Mouse (Mus musculus): ENCODE data around the gene Dock7. TPM values are rescaled to one million over a fixed set of nuclear protein-coding genes. Genes with fewer than 3 reads are reported as not detected.
"Not testable (repeated sequence)": the region's sequence is repeated elsewhere in the genome, so short reads cannot be mapped to it uniquely, and the experiment has no call there.

Gene Dock7
- polyA plus RNA-seq, 1 experiment = 42.5 TPM

GRCm38 (mm10) chr4:98978693-98979092, 142.0 kb downstream of the Dock7 start:
- no peak for TF ChIP-seq CTCF (IDR thresholded peaks at IDR 0.05; ENCODE audit: low read depth, low read length)
- TF ChIP-seq POLR2A (IDR thresholded peaks at IDR 0.05; ENCODE audit: borderline replicate concordance, low read depth, low read length) = no peak
- no peaks in the 10 kb centered on the region for H3K4me1 ChIP-seq (ENCODE audit: control insufficient read depth, insufficient read depth, low read length)
- no peak overlapping the region; the same call in 1 of the 2 replicates for H3K27ac ChIP-seq (ENCODE audit: insufficient read depth, low read depth, low read length)
- H3K4me3 ChIP-seq (ENCODE audit: insufficient read depth, low read length) = no peak overlapping the region

- H3K27ac ChIP-seq (ENCODE audit: insufficient read depth, low read depth, low read length); H3K4me3 ChIP-seq (ENCODE audit: insufficient read depth, low read length); H3K4me1 ChIP-seq (ENCODE audit: control insufficient read depth, insufficient read depth, low read length): not testable (repeated sequence)
Measured at GRCm38 (mm10) chr4:98978288-98978687, 142.4 kb downstream of the Dock7 start.

- Histone ChIP-seq H3K4me1 (ENCODE audit: control insufficient read depth, insufficient read depth, low read length) (no peaks in the 10 kb centered on the region), H3K4me3 (ENCODE audit: insufficient read depth, low read length) (no peak overlapping the region), H3K27ac (ENCODE audit: insufficient read depth, low read depth, low read length) (no peak overlapping the region)
- TF ChIP-seq CTCF (IDR thresholded peaks at IDR 0.05; ENCODE audit: low read depth, low read length) = no peak
- no peak for TF ChIP-seq POLR2A (IDR thresholded peaks at IDR 0.05; ENCODE audit: borderline replicate concordance, low read depth, low read length)
Measured at GRCm38 (mm10) chr4:98975741-98976140, 145.0 kb downstream of the Dock7 start.

GRCm38 (mm10) chr4:98969946-98970345, 150.8 kb downstream of the Dock7 start:
- TF ChIP-seq CTCF (IDR thresholded peaks at IDR 0.05; ENCODE audit: low read depth, low read length) (no peak), POLR2A (IDR thresholded peaks at IDR 0.05; ENCODE audit: borderline replicate concordance, low read depth, low read length) (no peak)
- Histone ChIP-seq H3K27ac (ENCODE audit: insufficient read depth, low read depth, low read length) (no peak overlapping the region), H3K4me3 (ENCODE audit: insufficient read depth, low read length) (no peak overlapping the region), H3K4me1 (ENCODE audit: control insufficient read depth, insufficient read depth, low read length) (peaks cover 4% of the 10 kb centered on the region)

GRCm38 (mm10) chr4:98960243-98960642, 160.5 kb downstream of the Dock7 start:
- no peak for TF ChIP-seq CTCF (IDR thresholded peaks at IDR 0.05; ENCODE audit: low read depth, low read length)
- TF ChIP-seq POLR2A (IDR thresholded peaks at IDR 0.05; ENCODE audit: borderline replicate concordance, low read depth, low read length) = no peak
- H3K4me1 ChIP-seq (ENCODE audit: control insufficient read depth, insufficient read depth, low read length) = peaks cover 2% of the 10 kb centered on the region
- no peak overlapping the region for H3K27ac ChIP-seq (ENCODE audit: insufficient read depth, low read depth, low read length)

GRCm38 (mm10) chr4:98955986-98956385, 164.7 kb downstream of the Dock7 start:
- TF ChIP-seq CTCF (IDR thresholded peaks at IDR 0.05; ENCODE audit: low read depth, low read length) (no peak), POLR2A (IDR thresholded peaks at IDR 0.05; ENCODE audit: borderline replicate concordance, low read depth, low read length) (no peak)
- Histone ChIP-seq H3K4me3 (ENCODE audit: insufficient read depth, low read length) (no peak overlapping the region), H3K27ac (ENCODE audit: insufficient read depth, low read depth, low read length) (no peak overlapping the region), H3K4me1 (ENCODE audit: control insufficient read depth, insufficient read depth, low read length) (no peaks in the 10 kb centered on the region)

More at GRCm38 (mm10) chr4:98960243-98960642, 160.5 kb downstream of the Dock7 start:
- no peak overlapping the region for H3K4me3 ChIP-seq (ENCODE audit: insufficient read depth, low read length)

- no peak overlapping the region for H3K27ac ChIP-seq (ENCODE audit: insufficient read depth, low read depth, low read length)
- peaks cover 2% of the 10 kb centered on the region; the same call in 1 of the 2 replicates for H3K4me1 ChIP-seq (ENCODE audit: control insufficient read depth, insufficient read depth, low read length)
- TF ChIP-seq CTCF (IDR thresholded peaks at IDR 0.05; ENCODE audit: low read depth, low read length) (no peak), POLR2A (IDR thresholded peaks at IDR 0.05; ENCODE audit: borderline replicate concordance, low read depth, low read length) (no peak)
- H3K4me3 ChIP-seq (ENCODE audit: insufficient read depth, low read length) = no peak overlapping the region
Measured at GRCm38 (mm10) chr4:98950563-98950962, 170.2 kb downstream of the Dock7 start.

GRCm38 (mm10) chr4:98938210-98938609, 182.5 kb downstream of the Dock7 start:
- not testable (repeated sequence) for H3K4me3 ChIP-seq (ENCODE audit: insufficient read depth, low read length); H3K27ac ChIP-seq (ENCODE audit: insufficient read depth, low read depth, low read length); H3K4me1 ChIP-seq (ENCODE audit: control insufficient read depth, insufficient read depth, low read length)
- peak; percentile 44 for TF ChIP-seq CTCF (IDR thresholded peaks at IDR 0.05; ENCODE audit: low read depth, low read length)

- no peak overlapping the region for H3K4me3 ChIP-seq (ENCODE audit: insufficient read depth, low read length)
- no peak overlapping the region for H3K27ac ChIP-seq (ENCODE audit: insufficient read depth, low read depth, low read length)
- no peak for TF ChIP-seq POLR2A (IDR thresholded peaks at IDR 0.05; ENCODE audit: borderline replicate concordance, low read depth, low read length)
- no peak for TF ChIP-seq CTCF (IDR thresholded peaks at IDR 0.05; ENCODE audit: low read depth, low read length)
- H3K4me1 ChIP-seq (ENCODE audit: control insufficient read depth, insufficient read depth, low read length) = no peaks in the 10 kb centered on the region
Measured at GRCm38 (mm10) chr4:98936036-98936435, 184.7 kb downstream of the Dock7 start.

- Histone ChIP-seq H3K4me3 (ENCODE audit: insufficient read depth, low read length) (peak overlapping the region; percentile 73), H3K27ac (ENCODE audit: insufficient read depth, low read depth, low read length) (no peak overlapping the region), H3K4me1 (ENCODE audit: control insufficient read depth, insufficient read depth, low read length) (peaks cover 11% of the 10 kb centered on the region)
- TF ChIP-seq POLR2A (IDR thresholded peaks at IDR 0.05; ENCODE audit: borderline replicate concordance, low read depth, low read length) = no peak
- no peak for TF ChIP-seq CTCF (IDR thresholded peaks at IDR 0.05; ENCODE audit: low read depth, low read length)
Measured at GRCm38 (mm10) chr4:98925250-98925781, 195.4 kb downstream of the Dock7 start.

GRCm38 (mm10) chr4:98924906-98925178, 195.9 kb downstream of the Dock7 start:
- TF ChIP-seq CTCF (IDR thresholded peaks at IDR 0.05; ENCODE audit: low read depth, low read length) = no peak
- peak overlapping the region; percentile 100; the same call in 1 of the 2 replicates for H3K27ac ChIP-seq (ENCODE audit: insufficient read depth, low read depth, low read length)
- peak overlapping the region; percentile 73 for H3K4me3 ChIP-seq (ENCODE audit: insufficient read depth, low read length)
- peaks cover 7% of the 10 kb centered on the region for H3K4me1 ChIP-seq (ENCODE audit: control insufficient read depth, insufficient read depth, low read length)

Data from bone marrow macrophage, adult 2 months (primary cell).